Mouse (Mus musculus): ENCODE data around the gene Hfe2.
A peak's percentile ranks its signal among the peaks of the same experiment; 100 is the strongest.

Gene Hfe2

DNA sequence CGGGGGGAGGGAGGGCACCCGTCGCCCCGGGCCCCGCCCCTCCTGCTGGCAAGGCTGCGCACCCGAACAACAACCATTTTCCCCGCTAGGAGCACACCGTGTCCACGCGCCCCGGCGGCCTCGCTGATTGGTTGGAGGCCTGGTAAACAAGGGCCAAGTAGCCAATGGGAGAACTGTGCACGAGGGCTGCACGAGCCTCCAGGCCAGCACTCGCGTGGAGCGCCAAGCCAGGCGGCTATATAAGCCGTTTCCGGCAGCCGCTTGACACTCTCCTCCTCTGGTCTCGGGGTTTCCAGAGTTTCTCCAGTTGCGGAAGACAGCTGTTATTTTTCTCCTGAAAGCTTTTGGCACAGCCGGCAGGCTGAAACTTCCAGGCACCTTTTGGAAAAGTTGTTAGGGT lies 32.7 kb downstream of the Hfe2 start, which contains the start of gene Txnip:
Gene Txnip (plus strand): TSS at position 264 of the 400 bp plus-strand sequence.
- DNase-seq (ENCODE audit: low spot score in 2 of 2): peak; percentile 99

DNA sequence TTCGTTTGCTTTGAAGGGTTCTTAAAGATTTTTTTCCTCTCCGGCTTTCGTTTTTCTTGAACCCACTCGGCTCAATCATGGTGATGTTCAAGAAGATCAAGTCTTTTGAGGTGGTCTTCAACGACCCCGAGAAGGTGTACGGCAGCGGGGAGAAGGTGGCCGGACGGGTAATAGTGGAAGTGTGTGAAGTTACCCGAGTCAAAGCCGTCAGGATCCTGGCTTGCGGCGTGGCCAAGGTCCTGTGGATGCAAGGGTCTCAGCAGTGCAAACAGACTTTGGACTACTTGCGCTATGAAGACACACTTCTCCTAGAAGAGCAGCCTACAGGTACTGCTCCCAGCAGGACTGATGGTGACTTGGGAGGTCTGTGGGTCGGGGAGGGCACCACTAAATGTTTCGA lies 33.2 kb downstream of the Hfe2 start:
- DNase-seq (ENCODE audit: low spot score in 2 of 2): no peak

DNA sequence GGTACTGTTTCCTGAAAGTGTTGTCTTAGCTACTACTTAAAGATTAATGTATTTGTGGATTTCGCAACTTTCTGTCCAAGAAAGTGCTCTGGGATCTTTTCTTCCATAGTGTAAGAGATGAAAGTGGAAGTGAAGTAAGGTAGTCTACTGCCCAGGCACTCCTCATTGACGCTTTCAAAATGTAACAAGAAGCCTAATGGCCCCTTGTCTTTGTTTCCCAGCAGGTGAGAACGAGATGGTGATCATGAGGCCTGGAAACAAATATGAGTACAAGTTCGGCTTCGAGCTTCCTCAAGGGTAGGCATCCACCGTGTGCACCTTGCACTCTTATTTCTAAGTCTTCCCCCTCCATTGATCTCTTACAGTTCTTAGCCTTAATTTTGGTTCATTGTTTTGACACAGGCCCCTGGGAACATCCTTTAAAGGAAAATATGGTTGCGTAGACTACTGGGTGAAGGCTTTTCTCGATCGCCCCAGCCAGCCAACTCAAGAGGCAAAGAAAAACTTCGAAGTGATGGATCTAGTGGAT lies 33.8 kb downstream of the Hfe2 start:
- no peak for DNase-seq (ENCODE audit: low spot score in 2 of 2)

DNA sequence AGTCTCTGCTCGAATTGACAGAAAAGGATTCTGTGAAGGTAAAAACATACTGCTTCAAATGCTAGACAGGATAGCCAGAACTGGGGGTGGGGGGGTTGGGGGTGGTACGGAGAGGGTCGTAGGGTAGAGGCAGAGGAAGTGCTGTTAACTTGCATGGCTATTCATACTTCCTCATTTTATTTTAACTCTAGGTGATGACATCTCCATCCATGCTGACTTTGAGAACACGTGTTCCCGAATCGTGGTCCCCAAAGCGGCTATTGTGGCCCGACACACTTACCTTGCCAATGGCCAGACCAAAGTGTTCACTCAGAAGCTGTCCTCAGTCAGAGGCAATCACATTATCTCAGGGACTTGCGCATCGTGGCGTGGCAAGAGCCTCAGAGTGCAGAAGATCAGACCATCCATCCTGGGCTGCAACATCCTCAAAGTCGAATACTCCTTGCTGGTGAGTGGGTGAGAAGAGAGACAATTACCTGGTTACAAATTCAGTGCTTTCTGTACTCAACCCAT lies 34.5 kb downstream of the Hfe2 start:
- DNase-seq (ENCODE audit: low spot score in 2 of 2): no peak

DNA sequence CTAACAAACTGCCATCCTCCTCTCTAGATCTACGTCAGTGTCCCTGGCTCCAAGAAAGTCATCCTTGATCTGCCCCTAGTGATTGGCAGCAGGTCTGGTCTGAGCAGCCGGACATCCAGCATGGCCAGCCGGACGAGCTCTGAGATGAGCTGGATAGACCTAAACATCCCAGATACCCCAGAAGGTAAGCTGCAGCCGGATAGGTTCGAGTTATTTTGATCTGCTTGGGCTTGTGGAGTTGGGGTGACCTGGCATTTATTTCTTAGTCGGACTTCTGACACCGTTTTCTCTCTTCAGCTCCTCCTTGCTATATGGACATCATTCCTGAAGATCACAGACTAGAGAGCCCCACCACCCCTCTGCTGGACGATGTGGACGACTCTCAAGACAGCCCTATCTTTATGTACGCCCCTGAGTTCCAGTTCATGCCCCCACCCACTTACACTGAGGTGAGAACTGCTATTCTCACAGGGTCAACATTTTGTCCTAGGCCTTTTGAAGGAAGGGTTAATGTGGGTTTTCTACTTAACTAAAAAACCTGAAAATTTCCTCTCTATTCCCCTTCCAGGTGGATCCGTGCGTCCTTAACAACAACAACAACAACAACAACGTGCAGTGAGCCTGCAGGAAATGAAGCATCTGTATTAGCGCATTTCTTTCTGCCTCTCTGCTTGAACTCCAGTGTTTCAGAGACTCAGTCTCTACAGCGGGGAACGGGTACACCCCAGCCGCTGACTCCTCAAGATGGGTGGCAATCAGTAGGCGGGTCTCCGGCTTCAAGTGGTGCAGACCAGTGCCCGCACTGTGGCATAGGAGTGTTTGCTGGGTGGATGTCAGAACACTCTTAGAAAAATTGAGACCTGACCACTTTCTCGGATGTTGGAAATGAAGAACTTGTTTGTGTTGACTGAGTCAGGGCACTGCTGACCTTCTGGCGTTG lies 35.2 kb downstream of the Hfe2 start:
- DNase-seq (ENCODE audit: low spot score in 2 of 2): no peak

DNA sequence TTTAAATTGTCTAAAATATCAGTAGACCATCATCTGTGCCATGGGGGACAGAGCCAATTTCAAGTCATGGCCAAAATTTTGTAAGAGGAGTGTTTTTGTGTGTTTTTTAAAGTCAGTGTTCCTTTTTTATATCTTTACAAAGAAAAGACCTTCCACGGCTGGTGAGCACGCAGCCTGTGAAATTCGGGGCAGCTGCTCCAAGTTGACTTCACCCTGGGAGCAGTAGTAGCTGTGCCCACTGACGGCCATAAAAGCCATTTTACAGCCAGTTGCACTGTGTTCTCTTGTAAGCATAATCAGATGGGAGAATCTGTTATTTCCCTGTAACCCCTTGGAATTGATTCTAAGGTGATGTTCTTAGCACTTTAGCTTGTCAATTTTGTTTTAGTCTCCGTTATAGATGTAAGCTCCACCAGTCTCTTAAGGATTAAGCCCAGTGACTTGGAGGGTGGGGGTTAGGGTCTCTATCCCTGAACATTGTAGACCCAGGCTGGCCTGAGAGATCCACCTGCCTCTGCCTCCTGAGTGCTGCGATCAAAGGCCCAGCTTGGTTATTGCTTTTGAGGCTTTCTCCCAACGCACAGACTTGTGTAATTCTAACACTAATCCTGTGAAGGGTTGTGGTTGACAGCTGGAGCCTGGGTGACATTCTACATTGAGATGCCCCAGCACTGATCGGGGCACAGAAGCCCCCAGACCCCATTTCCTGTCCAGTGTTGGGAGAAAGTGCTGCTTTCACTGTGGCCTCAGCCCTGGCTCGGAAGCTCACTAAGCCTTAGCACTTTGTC lies 36.1 kb downstream of the Hfe2 start:
- DNase-seq (ENCODE audit: low spot score in 2 of 2): no peak

DNA sequence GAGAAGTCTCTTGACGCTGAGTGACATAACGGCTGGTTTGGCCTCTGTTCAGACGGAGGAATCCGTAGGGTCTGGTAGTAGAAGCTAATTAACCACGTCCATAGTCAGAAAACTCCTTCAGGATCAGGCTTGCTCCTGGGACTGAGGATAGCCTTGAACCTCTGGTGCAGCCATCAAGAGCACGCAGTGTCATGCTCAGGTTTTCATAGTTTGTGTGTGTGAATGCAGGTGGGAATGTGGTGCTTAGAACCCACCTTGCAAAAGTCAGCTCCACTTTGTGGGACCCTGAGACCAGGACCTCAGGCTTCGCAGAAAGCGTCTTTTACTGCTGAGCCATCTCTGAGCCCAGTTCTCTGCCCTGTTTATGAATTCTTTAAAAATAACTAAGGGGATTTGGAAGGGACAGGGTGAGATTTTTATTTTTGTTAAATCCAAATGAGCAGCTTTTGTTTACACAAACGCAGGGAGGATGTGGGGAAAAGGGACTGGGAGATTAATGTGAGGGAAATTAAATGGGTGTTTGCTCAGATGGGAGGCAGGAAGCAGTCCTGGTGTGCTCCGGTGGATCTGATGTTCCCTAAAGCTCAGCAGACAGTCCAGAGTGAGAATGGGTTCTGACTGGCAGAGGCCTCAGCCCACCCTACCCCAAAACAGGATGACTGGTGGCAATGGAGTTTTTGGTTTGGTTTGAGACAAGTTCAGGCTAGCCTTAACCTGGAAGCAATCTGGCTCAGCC lies 37.1 kb downstream of the Hfe2 start:
- no peak for DNase-seq (ENCODE audit: low spot score in 2 of 2)

DNA sequence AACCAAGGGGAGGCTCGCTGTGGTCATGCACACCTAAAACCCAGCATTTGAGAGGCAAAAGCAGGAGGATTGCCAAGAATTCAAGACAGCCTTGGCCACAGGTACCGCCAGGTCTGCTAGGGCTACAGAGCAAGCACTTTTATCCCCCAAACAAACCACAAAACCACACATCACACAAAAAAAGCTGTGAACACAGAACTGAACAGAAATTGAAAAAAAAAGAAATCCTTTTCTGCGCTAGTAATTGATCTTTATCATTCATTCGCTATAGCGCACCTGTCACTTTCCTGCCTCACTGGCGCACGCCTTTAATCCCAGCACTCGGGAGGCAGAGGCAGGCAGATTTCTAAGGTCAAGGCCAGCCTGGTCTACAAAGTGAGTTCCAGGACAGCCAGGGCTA lies 38.3 kb downstream of the Hfe2 start:
- DNase-seq (ENCODE audit: low spot score in 2 of 2): no peak

DNA sequence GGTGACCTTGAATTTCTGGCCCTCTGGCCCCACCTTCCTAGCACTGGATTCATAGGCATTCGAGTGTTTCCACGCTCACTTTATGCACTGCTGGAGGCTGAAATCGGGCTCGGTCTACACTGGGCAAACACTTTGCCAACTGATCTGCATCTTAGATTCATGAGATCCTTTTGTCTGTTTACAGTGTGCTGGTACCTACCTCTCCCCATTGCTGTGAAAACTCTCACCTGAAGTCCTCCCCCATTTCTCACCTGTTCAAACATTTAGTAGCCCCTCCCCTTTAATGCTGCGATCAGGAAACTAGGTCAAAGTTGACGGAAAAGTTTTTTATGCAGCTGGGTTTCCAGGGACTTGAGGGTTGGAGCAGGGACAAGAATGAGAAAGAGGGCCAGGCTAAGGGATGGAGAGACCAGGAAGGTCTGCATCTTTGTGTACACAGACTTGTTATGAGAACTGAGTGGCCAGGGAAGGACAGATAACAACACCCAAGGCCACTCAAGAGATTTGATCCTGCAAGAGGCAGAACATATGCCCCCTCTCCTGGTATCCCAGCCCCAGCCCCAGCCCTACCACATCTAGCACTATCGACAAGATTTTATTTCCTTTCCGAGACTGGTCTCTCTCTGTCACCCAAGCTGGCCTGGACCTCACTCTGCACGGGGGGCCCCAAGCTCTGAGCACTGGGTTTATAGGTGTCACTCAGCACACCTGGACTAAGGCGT lies 39.1 kb downstream of the Hfe2 start:
- no peak for DNase-seq (ENCODE audit: low spot score in 2 of 2)

DNA sequence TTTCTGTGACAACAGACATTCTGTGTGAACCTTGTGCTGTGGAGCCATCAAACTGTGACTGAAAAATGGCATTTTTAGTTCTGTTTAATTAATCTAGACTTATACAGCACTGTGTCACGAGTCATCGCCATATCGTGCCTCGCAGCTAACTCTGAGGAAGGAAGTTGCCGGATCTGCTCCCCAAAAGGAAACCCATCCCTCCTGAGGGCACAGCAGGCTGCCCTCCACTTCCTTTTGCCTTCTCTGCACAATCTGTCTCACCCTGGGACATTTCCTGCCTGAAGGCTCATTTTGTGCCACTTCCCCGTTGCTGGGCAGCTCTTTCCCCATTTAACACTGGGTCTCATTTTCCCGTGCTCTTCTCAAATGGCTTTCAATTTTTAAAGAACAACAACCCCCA lies 39.7 kb downstream of the Hfe2 start:
- no peak for DNase-seq (ENCODE audit: low spot score in 2 of 2)

DNA sequence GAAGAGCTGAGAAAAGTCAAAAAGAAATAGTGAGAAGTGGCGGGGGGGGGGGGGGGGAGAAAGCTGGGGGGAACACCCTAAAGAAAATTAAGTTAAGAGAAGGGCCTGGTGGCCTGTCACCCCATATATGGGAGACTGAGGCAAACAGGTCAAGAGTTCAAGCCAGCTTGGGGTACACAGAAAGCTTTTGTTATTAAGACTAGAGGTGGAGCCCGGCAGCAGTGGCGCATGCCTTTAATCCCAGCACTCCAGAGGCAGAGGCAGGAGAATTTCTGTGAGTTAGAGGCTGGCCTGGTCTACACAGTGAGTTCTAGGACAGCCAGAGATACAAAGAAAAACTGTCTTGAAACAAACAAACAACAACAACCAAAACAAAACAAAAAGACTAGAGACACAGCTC lies 40.1 kb downstream of the Hfe2 start:
- no peak for DNase-seq (ENCODE audit: low spot score in 2 of 2)

DNA sequence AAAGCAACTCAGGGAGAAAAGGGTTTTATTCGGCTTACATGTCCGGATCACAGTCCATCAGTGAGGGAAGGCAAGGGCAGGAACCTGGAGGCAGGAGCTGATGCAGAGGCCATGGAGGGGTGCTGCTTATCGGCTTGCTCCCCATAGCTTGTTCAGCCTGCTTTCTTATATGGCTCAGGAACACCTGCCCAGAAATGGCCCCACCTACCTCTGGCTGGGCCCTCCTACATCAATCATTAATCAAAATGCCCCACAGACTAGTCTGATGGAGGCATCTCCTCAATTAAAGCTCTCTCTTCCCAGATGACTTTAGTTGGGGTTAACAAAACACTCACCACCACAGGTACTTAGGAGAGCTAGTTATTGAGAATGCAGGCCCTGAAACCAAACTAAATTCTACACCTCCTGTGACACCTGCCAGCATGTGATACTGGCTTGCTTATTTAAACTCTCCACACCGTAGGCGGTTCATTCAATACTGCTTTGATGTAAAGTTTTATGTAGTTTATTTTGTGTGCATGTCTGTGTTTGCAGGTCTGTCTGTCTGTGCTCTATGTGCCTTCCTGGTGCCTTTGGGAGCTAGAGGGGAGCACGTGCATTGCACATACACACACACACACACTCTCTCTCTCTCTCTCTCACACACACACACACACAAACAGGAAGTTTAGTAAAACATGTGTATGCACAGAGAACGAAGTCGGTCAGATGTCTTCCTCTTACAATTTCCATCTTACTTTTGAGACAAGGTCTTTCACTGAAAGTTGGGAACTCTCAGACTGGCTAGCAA lies 41.9 kb downstream of the Hfe2 start:
- DNase-seq (ENCODE audit: low spot score in 2 of 2): no peak

DNA sequence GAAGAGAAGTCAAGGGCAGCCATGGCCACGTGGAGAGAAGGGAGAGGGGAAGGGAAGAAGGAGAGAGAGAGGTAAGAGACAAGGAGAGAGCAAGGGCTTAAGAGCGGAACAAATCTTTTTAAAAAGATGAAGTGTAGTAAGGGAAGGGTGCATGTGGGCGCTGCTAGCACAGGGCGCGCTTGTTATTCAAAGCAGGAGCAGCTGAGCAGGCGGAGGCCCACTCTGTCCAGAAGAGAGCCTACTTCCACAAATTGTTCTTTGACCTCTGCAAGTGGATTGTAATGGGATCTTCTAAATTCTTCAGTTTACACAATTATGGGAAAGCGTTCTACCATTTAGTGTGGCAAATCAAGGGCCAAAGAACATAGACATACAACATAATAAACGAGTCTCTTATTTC lies 43.6 kb downstream of the Hfe2 start:
- no peak for DNase-seq (ENCODE audit: low spot score in 2 of 2)

DNA sequence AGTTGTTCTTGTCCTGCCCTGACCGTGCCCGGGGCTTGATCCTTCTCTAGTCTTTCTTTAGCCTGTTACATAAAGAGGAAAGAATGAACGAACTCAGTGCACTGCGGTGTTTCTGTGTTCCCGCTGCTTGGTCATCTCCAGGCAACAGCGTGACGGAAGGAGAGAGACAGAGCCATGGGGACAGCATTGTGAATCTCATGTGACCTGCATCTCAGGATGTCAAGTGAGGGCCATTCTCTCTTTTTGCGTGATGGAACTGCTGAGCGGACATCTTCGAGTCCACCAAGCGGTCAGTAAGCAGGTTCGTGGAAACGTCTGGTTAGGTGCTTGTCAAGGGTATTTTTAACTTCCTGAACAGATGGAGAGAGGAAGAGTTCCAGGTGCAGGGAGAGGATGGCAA lies 44.5 kb downstream of the Hfe2 start:
- DNase-seq (ENCODE audit: low spot score in 2 of 2): no peak

DNA sequence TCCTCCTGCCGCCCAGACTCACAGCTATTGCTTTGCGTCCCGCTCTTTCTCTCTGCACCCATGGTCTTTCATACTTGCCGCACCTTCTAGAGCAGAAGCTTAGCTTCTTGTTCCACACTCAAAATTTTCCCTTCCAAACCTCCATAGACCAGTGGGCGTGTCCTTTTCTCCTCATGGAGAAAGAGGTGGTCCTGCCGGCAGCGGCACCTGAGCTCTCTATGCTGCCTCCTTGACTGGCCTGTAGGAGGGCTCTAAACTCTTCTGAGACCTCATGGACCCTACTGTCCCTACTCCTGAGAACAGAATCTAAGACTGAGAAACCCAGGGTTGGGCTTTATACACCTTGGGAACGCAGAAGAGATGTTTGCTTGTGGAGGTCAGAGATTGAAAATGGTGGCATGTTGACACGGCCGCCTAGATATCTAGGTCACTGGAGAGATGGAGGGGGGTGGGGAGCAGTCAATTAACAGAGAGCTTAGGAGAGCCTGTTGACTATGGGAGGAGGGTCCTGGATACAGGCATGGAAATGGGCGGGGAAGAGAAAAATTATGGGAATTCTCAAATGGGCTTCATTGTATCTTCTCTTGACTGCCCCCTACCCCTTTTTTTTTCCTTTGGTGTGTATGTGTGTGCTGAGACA lies 45.1 kb downstream of the Hfe2 start:
- DNase-seq (ENCODE audit: low spot score in 2 of 2): no peak

DNA sequence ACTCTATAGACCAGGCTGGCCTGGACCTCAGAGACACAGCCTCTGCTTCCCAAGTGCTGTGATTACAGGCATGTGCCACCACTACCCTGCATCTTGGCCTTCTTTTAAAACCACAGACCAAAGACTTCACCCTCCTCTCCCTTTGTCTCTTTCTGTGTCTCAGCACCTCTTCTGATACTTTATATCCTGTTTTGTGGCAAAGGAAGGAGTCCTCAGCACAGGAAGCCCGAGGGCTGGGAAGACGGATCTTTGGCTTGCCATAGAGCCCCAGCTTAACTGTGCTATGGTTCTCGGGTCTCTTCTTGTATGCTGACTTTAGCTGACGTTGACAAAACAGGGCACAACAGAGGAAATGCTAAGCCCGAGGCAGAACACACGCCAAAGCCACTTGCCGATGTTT lies 45.7 kb downstream of the Hfe2 start:
- no peak for DNase-seq (ENCODE audit: low spot score in 2 of 2)

DNA sequence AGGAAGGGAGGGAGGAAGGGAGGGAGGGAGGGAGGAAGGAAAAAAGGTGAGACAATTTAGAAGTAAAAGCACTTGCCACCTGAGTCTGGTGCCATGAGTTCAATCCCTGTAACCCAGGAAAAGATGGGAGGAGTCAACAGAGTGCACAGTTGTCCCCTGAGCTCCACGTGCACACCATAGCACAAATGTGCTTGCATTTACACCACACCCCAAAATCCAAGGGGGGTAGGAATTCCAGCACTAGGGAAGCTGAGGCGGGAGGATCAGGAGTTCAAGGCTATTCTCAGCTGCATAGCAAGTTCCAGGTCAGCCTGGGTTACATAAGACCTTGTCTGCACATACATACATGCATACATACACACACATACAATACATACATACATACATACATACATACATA lies 46.4 kb downstream of the Hfe2 start:
- no peak for DNase-seq (ENCODE audit: low spot score in 2 of 2)

DNA sequence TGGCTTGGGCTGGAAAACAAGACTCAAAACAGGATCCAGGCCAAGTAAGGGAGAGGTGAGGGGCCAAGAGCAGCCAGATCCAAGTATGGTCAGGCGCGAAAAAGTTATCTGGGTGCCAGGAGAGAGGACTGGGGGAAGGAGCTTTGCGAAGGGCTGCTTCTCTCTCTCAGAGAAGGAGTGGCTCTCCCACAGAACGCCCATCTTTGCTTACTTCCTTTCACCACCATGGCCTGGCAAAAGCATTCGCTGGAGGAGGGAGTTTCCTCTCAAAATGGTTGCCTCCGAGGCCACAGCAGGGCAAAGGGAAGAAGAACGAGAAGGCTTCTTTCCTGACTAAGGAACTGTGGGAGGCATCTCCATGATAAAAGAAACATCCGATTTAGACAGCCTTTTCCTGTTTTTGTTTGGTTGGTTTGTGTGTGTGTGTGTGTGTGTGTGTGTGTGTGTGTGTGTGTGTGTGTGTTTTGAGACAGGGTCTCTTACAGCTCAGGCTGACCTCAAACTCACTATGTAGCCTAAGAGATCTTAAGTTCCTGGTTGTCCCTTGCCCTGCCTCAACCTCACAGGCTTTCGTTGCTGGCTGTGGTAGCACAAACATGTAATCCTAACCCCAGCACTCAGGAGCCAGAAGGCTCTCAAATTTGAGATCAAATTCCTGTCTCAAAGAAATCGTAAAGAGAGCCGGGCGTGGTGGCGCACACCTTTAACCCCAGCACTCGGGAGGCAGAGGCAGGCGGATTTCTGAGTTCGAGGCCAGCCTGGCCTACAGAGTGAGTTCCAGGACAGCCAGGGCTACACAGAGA lies 47.1 kb downstream of the Hfe2 start:
- no peak for DNase-seq (ENCODE audit: low spot score in 2 of 2)
